Mouse (Mus musculus) neural tube, embryonic 13.5 days (tissue): ENCODE measurements around the gene Shank1. TPM values are rescaled to one million over a fixed set of nuclear protein-coding genes. Genes with fewer than 3 reads are reported as not detected.
A peak's percentile ranks its signal among the peaks of the same experiment; 100 is the strongest.

ENCODE experiments used
- ATAC-seq: fragments of 200-750 bp; cut with Nextera tagmentation; 2 replicates; pipeline ENCODE4 v1.8.0; 2017; ENCODE audit warnings: low read depth, mild to moderate bottlenecking, moderate TSS enrichment, moderate library complexity
- H3K27ac ChIP-seq: fragments of 300-500 bp; sonication (generic); replicated peaks from 2 replicates; pipeline ENCODE4 v1.5.1; 2015; ENCODE audit warnings: moderate library complexity, mild to moderate bottlenecking, inconsistent platforms
- H3K27me3 ChIP-seq: fragments of 300-500 bp; sonication (generic); 2 replicates; pipeline ENCODE4 v1.6.1; 2015; ENCODE audit warnings: mild to moderate bottlenecking, inconsistent platforms
- H3K36me3 ChIP-seq: fragments of 300-500 bp; sonication (generic); 2 replicates; pipeline ENCODE4 v1.6.1; 2015; ENCODE audit warnings: mild to moderate bottlenecking, inconsistent platforms
- H3K4me1 ChIP-seq: fragments of 300-500 bp; sonication (generic); replicated peaks from 2 replicates; pipeline ENCODE4 v1.6.1; 2015; ENCODE audit warnings: inconsistent platforms
- H3K4me2 ChIP-seq: fragments of 300-500 bp; sonication (generic); 2 replicates; pipeline ENCODE4 v1.6.1; 2015; ENCODE audit warnings: inconsistent platforms, mild to moderate bottlenecking, moderate library complexity
- H3K4me3 ChIP-seq: fragments of 300-500 bp; sonication (generic); 2 replicates; pipeline ENCODE4 v1.5.1; 2015; ENCODE audit warnings: mild to moderate bottlenecking, inconsistent platforms
- H3K9ac ChIP-seq: fragments of 300-500 bp; sonication (generic); 2 replicates; pipeline ENCODE4 v1.6.1; 2015; ENCODE audit warnings: moderate library complexity, mild to moderate bottlenecking, inconsistent platforms
- H3K9me3 ChIP-seq: fragments of 300-500 bp; sonication (generic); 2 replicates; pipeline ENCODE4 v1.6.1; 2016; ENCODE audit warnings: inconsistent platforms
- WGBS: fragments of 180-500 bp; shearing (Covaris S2); methylation state at CpG from one replicate; pipeline ENCODE4 v1.1.7; 2015; 5-methylcytosine and 5-hydroxymethylcytosine counted together
- polyA plus RNA-seq: library from polyadenylated mRNA; unstranded; fragments of >200 nt; fragmentation: Nextera tagmentation; extraction: Ambion mirVana; gene quantifications from 2 replicates; pipeline ENCODE4 v1.2.1, GENCODE M21; 2015

Gene Shank1
- polyA plus RNA-seq, 1 experiment from 2014 or later: 26.5 TPM

DNA sequence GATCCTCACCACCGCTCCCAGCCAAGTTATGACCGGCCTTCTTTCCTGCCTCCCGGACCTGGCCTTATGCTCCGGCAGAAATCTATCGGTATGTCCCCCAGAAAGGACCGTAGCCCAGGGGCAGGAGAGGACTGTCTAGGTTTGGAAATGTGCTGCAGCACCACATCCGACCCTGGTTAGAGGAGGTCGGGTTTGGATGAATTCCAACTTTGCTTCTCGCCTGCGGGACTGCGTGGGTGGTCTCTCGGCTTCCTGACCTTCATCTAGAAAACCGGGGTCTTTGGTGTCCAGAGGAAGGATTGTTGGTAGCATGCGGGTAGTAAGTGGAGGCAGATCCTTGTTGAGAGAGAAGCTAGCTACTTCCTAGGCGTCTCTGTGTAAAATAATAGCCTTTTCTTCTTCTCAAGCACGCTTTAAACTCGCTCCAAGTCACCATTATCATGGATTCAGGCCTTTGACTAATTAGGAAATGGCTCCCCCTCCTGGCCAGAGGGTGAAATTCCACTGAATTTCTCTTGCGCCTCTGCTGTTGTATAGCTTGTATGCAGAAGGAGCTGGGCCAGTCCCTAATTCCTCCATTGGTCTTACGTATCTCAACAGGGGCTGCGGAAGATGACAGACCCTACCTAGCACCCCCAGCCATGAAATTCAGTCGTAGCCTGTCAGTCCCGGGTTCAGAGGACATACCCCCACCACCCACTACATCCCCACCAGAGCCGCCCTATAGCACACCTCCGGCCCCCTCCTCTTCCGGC, 41.1 kb downstream of the Shank1 start:
- Histone ChIP-seq H3K9me3 (no peaks in the 10 kb centered on the region), H3K9ac (peak overlapping the region; percentile 41), H3K4me1 (peaks cover 38% of the 10 kb centered on the region), H3K4me3 (peak overlapping the region; percentile 4; the same call in 1 of the 2 replicates), H3K4me2 (peak overlapping the region; percentile 44), H3K27me3 (peaks cover 95% of the 10 kb centered on the region), H3K27ac (peak overlapping the region; percentile 49; the same call in 1 of the 2 replicates), H3K36me3 (peaks cover 69% of the 10 kb centered on the region)
- ATAC-seq: peak; percentile 51
- WGBS: 5% methylated on average over 25 of the region's 25 CpGs

DNA sequence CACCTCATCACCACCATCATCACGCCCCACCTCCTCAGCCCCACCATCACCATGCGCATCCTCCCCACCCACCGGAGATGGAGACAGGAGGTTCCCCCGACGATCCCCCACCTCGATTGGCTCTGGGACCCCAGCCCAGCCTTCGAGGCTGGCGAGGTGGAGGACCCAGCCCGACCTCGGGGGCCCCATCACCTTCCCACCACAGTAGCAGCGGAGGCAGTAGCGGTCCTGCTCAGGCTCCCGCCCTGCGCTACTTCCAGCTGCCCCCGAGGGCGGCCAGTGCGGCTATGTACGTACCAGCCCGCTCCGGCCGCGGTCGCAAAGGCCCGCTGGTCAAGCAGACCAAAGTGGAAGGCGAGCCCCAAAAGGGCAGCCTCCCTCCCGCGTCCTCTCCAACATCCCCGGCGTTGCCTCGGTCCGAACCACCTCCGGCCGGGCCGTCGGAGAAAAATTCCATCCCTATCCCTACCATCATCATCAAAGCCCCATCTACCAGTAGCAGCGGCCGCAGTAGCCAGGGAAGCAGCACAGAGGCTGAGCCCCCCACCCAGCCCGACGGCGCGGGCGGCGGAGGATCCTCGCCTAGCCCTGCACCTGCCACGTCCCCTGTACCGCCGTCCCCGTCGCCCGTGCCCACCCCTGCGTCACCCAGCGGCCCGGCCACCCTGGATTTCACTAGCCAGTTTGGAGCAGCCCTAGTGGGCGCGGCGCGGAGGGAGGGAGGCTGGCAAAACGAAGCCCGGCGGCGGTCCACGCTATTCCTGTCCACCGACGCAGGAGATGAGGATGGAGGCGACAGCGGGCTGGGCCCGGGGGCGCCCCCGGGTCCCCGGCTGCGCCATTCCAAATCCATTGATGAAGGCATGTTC, 42.1 kb downstream of the Shank1 start:
- ATAC-seq: peak; percentile 25; the same call in 1 of the 2 replicates

DNA sequence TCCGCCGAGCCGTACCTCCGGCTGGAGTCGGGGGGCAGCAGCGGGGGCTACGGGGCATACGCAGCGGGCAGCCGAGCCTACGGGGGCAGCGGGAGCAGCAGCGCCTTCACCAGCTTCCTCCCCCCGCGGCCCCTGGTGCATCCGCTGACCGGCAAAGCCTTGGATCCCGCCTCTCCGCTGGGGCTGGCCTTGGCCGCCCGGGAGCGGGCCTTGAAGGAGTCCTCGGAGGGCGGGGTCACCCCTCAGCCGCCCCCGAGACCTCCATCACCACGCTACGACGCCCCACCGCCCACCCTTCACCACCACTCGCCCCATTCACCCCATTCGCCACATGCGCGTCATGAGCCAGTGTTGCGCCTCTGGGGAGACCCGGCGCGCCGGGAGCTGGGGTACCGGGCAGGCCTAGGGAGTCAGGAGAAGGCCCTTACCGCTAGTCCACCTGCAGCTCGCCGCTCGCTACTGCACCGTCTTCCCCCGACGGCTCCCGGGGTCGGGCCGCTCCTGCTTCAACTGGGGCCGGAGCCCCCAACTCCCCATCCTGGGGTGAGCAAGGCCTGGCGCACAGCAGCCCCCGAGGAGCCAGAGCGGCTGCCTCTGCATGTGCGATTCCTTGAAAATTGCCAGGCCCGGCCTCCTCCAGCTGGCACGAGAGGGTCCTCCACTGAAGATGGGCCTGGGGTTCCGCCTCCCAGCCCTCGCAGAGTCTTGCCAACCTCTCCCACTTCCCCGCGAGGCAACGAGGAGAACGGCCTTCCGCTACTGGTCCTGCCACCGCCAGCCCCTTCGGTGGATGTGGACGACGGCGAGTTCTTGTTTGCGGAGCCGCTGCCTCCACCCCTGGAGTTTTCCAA, 42.9 kb downstream of the Shank1 start:
- H3K9me3 ChIP-seq: no peaks in the 10 kb centered on the region
- H3K27me3 ChIP-seq: peaks cover 95% of the 10 kb centered on the region
- H3K27ac ChIP-seq: no peak overlapping the region
- H3K36me3 ChIP-seq: peaks cover 50% of the 10 kb centered on the region
- peak overlapping the region; percentile 41 for H3K9ac ChIP-seq
- H3K4me2 ChIP-seq: 0 out of 2 replicates have a peak overlapping the region, but pooled peaks have one; percentile 4
- H3K4me1 ChIP-seq: peaks cover 54% of the 10 kb centered on the region
- peak overlapping the region; percentile 8 for H3K4me3 ChIP-seq
- WGBS: 3% methylated on average over 71 of the region's 71 CpGs
- ATAC-seq: no peak

More for the DNA sequence above, 42.1 kb downstream of the Shank1 start:
- Histone ChIP-seq H3K4me3 (peak overlapping the region; percentile 8; the same call in 1 of the 2 replicates), H3K9ac (peak overlapping the region; percentile 41), H3K4me1 (peaks cover 45% of the 10 kb centered on the region), H3K4me2 (no peak overlapping the region), H3K27ac (no peak overlapping the region), H3K9me3 (no peaks in the 10 kb centered on the region), H3K36me3 (peaks cover 59% of the 10 kb centered on the region), H3K27me3 (peaks cover 96% of the 10 kb centered on the region)
- WGBS: 3% methylated on average over 71 of the region's 71 CpGs

DNA sequence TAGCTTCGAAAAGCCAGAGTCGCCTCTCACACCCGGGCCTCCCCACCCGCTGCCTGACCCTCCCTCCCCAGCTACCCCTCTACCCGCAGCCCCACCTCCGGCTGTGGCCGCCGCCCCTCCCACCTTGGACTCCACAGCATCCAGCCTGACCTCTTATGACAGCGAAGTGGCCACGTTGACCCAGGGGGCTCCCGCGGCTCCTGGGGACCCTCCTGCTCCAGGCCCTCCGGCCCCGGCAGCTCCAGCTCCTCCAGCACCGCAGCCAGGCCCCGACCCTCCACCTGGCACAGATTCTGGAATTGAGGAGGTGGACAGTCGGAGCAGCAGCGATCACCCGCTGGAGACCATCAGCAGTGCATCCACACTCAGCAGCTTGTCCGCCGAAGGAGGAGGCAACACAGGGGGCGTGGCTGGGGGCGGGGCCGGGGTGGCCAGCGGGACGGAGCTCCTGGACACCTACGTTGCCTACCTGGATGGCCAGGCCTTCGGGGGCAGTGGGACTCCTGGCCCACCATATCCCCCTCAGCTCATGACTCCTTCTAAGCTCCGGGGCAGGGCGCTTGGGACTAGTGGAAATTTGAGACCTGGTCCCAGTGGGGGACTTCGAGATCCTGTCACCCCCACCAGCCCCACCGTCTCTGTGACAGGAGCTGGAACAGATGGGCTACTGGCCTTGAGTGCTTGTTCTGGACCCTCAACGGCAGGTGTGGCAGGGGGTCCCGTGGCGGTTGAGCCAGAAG, 43.7 kb downstream of the Shank1 start:
- whole genome bisulfite sequencing: 2% methylated on average over 35 of the region's 35 CpGs
- H3K27me3 ChIP-seq: peaks cover 92% of the 10 kb centered on the region
- H3K4me3 ChIP-seq: 0 out of 2 replicates have a peak overlapping the region, but pooled peaks have one; percentile 6

DNA sequence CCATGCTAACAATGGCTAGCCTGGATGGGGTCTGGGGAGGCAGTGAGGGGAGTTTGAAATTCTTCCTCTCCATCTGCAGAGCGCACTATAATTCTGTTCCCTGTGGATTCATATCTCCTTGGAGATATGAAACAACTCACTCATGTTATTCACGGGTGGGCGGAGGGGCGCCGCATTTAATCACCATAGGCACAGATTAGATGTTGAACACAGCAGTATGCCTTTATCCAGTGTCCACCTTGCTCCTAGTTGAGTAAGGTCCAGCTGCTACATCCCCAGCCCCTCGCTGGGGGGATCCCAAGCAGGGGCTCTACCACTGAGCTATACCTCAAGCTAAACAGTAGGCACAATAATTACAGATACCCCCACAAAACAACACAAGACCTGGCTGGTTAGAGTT, 45.4 kb downstream of the Shank1 start:
- peaks cover 81% of the 10 kb centered on the region for H3K27me3 ChIP-seq
- no peak overlapping the region for H3K27ac ChIP-seq
- H3K36me3 ChIP-seq: peaks cover 33% of the 10 kb centered on the region
- 62% methylated on average over 6 of the region's 6 CpGs for WGBS
- H3K4me1 ChIP-seq: peaks cover 66% of the 10 kb centered on the region
- no peak for ATAC-seq
- H3K4me2 ChIP-seq: no peak overlapping the region
- H3K9ac ChIP-seq: no peak overlapping the region
- H3K9me3 ChIP-seq: no peaks in the 10 kb centered on the region
- no peak overlapping the region for H3K4me3 ChIP-seq

More for the DNA sequence above, 43.7 kb downstream of the Shank1 start:
- Histone ChIP-seq H3K36me3 (peaks cover 43% of the 10 kb centered on the region), H3K9me3 (no peaks in the 10 kb centered on the region), H3K4me2 (no peak overlapping the region), H3K4me1 (peaks cover 58% of the 10 kb centered on the region), H3K9ac (no peak overlapping the region), H3K27ac (no peak overlapping the region)
- no peak for ATAC-seq

DNA sequence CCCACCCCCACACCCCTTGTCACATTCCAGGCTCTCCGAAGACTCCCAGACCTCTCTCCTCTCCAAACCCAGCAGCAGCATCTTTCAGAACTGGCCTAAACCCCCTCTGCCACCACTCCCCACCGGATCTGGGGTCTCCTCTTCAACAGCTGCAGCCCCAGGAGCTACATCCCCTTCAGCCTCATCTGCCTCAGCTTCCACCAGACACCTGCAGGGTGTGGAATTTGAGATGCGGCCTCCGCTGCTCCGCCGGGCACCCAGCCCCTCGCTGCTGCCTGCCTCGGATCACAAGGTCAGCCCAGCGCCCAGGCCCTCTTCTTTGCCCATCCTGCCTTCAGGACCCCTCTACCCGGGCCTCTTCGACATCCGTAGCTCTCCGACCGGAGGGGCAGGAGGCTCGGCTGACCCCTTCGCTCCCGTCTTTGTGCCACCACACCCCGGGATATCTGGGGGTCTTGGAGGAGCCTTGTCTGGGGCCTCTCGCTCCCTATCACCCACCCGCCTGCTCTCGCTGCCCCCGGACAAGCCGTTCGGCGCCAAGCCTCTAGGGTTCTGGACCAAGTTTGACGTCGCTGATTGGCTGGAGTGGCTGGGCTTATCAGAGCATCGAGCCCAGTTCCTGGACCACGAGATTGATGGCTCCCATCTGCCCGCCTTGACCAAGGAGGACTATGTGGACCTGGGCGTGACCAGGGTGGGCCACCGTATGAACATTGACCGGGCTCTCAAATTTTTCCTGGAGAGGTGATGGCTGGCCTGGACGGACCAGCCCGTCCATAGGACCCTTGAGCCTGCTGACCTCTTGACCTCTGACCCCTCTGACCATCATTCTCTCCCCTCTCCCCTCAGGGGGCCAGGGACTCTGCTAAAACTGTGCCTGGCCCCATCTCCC, 46.8 kb downstream of the Shank1 start:
- H3K4me2 ChIP-seq: 0 out of 2 replicates have a peak overlapping the region, but pooled peaks have one; percentile 1
- no peak overlapping the region for H3K27ac ChIP-seq
- ATAC-seq: no peak
- H3K27me3 ChIP-seq: peaks cover 77% of the 10 kb centered on the region
- H3K9me3 ChIP-seq: no peaks in the 10 kb centered on the region
- H3K4me3 ChIP-seq: no peak overlapping the region
- H3K36me3 ChIP-seq: peaks cover 32% of the 10 kb centered on the region
- H3K9ac ChIP-seq: peak overlapping the region; percentile 43
- H3K4me1 ChIP-seq: peaks cover 60% of the 10 kb centered on the region
- 4% methylated on average over 35 of the region's 35 CpGs for WGBS

DNA sequence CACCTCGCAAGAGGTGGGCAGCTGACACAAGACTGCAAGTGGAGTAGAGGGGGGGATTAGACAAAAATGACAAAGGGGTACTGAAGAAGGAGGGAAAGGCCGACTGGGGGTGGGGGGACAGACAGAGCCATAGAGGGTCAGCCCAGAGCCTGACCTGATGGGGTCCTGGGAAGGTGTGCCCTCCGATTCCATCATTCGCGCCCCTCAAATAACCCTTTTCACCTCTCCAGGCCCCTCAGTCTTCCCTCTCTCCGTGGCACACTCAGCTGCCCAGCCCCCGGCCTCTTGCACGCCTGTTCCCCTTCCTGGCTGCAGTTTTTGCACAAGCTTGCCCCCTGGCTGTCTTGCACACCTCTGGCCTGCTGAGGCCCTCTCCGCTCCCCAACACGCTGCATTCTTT, 47.5 kb downstream of the Shank1 start:
- peaks cover 53% of the 10 kb centered on the region for H3K4me1 ChIP-seq

DNA sequence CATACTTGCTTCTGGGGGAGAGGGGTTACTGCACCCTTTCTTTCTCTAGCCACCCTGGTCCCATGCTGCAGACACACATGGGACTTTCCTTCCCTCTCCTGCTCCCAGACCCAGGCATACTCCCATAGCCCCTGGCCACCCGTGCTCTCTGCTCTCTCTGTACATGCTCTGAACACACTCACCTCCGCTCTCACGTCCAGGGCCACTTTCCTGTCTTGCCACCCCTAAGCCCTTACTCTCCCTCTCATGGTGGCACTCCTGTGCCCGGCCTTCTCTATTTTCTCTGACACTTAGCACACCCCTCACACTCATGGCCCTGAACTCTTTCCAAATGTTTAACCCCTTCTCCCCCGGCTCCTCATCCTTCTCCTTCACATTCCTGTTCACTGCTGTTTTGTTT, 48.0 kb downstream of the Shank1 start:
- no peak overlapping the region for H3K9ac ChIP-seq

More for the DNA sequence above, 47.5 kb downstream of the Shank1 start:
- Histone ChIP-seq H3K27ac (0 out of 2 replicates have a peak overlapping the region, but pooled peaks have one; percentile 56), H3K9me3 (no peaks in the 10 kb centered on the region), H3K9ac (no peak overlapping the region), H3K27me3 (peaks cover 77% of the 10 kb centered on the region), H3K4me3 (no peak overlapping the region), H3K4me2 (no peak overlapping the region), H3K36me3 (peaks cover 25% of the 10 kb centered on the region)
- no peak for ATAC-seq
- WGBS: 21% methylated on average over 10 of the region's 10 CpGs

DNA sequence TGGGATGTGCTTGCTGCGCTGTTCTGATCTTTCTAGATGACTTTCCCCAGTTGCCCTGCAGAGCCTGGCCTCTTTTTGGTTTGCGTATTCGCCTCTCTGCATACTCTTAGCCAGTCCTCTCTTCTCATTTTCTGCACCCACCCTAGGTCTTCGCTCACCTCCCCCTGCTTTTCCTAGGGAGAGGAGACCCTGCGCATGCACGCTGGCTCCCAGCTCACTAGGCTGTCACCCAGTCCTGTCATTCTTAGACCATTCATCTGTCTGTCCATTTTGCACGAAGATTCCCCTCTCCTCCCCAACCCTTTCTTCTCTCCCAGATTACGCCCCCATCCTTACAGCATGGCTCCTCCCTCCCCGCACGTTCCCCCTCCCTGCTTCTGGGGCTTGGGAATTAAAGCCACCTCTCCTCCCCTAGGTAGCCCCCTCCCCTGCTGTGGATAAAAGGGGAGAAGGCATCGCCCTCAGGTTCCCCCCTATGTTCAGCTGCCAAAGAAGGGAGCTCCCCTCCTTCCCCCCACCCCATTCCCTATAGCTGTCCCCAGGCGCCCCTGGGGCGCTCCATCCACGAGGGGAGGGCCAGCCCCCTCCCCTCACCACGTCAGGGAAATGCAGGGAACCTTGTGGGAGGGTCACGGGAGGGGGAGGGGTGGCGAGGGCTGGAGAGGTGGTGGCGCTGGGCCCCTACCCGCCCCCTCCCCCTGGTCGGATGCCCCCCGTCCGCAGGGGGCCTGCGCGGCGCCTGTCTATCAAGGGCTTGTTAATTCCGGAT, 49.0 kb downstream of the Shank1 start:
- Histone ChIP-seq H3K4me2 (peak overlapping the region; percentile 85), H3K27ac (peak overlapping the region; percentile 96), H3K4me1 (peaks cover 39% of the 10 kb centered on the region), H3K9ac (peak overlapping the region; percentile 77), H3K27me3 (peaks cover 74% of the 10 kb centered on the region), H3K36me3 (peaks cover 11% of the 10 kb centered on the region), H3K4me3 (peak overlapping the region; percentile 47), H3K9me3 (no peaks in the 10 kb centered on the region)
- ATAC-seq: peak; percentile 13
- 6% methylated on average over 15 of the region's 26 CpGs for WGBS

More for the DNA sequence above, 48.0 kb downstream of the Shank1 start:
- peaks cover 20% of the 10 kb centered on the region for H3K36me3 ChIP-seq
- H3K4me1 ChIP-seq: peaks cover 49% of the 10 kb centered on the region
- H3K9me3 ChIP-seq: no peaks in the 10 kb centered on the region
- no peak for ATAC-seq
- H3K27ac ChIP-seq: peak overlapping the region; percentile 56; the same call in 1 of the 2 replicates
- H3K4me2 ChIP-seq: no peak overlapping the region
- H3K27me3 ChIP-seq: peaks cover 77% of the 10 kb centered on the region
- 18% methylated on average over 5 of the region's 5 CpGs for WGBS
- H3K4me3 ChIP-seq: no peak overlapping the region
